Mouse (Mus musculus) liver, adult 2 months (tissue): ENCODE results near the gene Arhgap44.

Experiments
- CTCF ChIP-seq: fragments of 200-500 bp; IDR thresholded peaks from 2 replicates; pipeline ENCODE4 v1.5.1; 2011; ENCODE audit warnings: low read depth, low read length, control low read depth
- POLR2A ChIP-seq: fragments of 200-500 bp; IDR thresholded peaks from 2 replicates; pipeline ENCODE4 v1.6.1; 2011; ENCODE audit warnings: low read length, control low read depth; ENCODE audit not compliant: insufficient read depth; ENCODE audit errors: extremely low read depth

- TF ChIP-seq CTCF (no peak), POLR2A (no peak)
These were observed 7.5 kb upstream of the Arhgap44 start for GRCm38 (mm10) chr11:65170121-65170750.
